Mouse (Mus musculus) hindbrain, embryonic 16.5 days (tissue): ENCODE results near the gene Rpn1. TPM values are rescaled to one million over a fixed set of nuclear protein-coding genes. Genes with fewer than 3 reads are reported as not detected.
"Not testable (repeated sequence)": the region's sequence is repeated elsewhere in the genome, so short reads cannot be mapped to it uniquely, and the experiment has no call there.

Experiments
- ATAC-seq: fragments of 200-750 bp; cut with Nextera tagmentation; 2 replicates; pipeline ENCODE4 v1.8.0; 2017; ENCODE audit warnings: moderate TSS enrichment, moderate library complexity
- H3K27ac ChIP-seq: fragments of 300-500 bp; sonication (generic); 2 replicates; pipeline ENCODE4 v1.5.1; 2014; ENCODE audit warnings: low read depth, mild to moderate bottlenecking, control low read depth, low read length, moderate library complexity
- H3K27me3 ChIP-seq: fragments of 300-500 bp; sonication (generic); replicated peaks from 2 replicates; pipeline ENCODE4 v1.6.1; 2014; ENCODE audit warnings: low read length; ENCODE audit not compliant: control insufficient read depth, insufficient read depth
- H3K36me3 ChIP-seq: fragments of 300-500 bp; sonication (generic); 2 replicates; pipeline ENCODE4 v1.6.1; 2014; ENCODE audit warnings: mild to moderate bottlenecking, low read length, moderate library complexity, mixed read lengths; ENCODE audit not compliant: control insufficient read depth, insufficient read depth
- H3K4me1 ChIP-seq: fragments of 300-500 bp; sonication (generic); 2 replicates; pipeline ENCODE4 v1.6.1; 2014; ENCODE audit warnings: low read depth, low read length; ENCODE audit not compliant: control insufficient read depth, insufficient read depth
- H3K4me2 ChIP-seq: fragments of 300-500 bp; sonication (generic); 2 replicates; pipeline ENCODE4 v1.6.1; 2014; ENCODE audit warnings: mild to moderate bottlenecking, low read length, control low read depth, moderate library complexity
- H3K4me3 ChIP-seq: fragments of 300-500 bp; sonication (generic); 2 replicates; pipeline ENCODE4 v1.5.1; 2014; ENCODE audit warnings: mild to moderate bottlenecking, low read length, control low read depth, moderate library complexity
- H3K9ac ChIP-seq: fragments of 300-500 bp; sonication (generic); 2 replicates; pipeline ENCODE4 v1.6.1; 2014; ENCODE audit warnings: low read depth, mild to moderate bottlenecking, control low read depth, low read length, moderate library complexity
- H3K9me3 ChIP-seq: fragments of 300-500 bp; sonication (generic); 2 replicates; pipeline ENCODE4 v1.6.1; 2014; ENCODE audit warnings: mild to moderate bottlenecking, low read length, moderate library complexity; ENCODE audit not compliant: control insufficient read depth
- WGBS: fragments of 180-500 bp; shearing (Covaris S2); extraction: QIAGEN DNeasy Blood & Tissue Kit; methylation state at CpG from one replicate; pipeline ENCODE4 v1.1.7; 2014; 5-methylcytosine and 5-hydroxymethylcytosine counted together
- polyA plus RNA-seq: library from polyadenylated mRNA; unstranded; fragments of >200 nt; fragmentation: Nextera tagmentation; extraction: Ambion mirVana; gene quantifications from 2 replicates; pipeline ENCODE4 v1.2.1, GENCODE M21; 2015

Rpn1 gene
- polyA plus RNA-seq, 1 experiment from 2014 or later, result 325 TPM

DNA sequence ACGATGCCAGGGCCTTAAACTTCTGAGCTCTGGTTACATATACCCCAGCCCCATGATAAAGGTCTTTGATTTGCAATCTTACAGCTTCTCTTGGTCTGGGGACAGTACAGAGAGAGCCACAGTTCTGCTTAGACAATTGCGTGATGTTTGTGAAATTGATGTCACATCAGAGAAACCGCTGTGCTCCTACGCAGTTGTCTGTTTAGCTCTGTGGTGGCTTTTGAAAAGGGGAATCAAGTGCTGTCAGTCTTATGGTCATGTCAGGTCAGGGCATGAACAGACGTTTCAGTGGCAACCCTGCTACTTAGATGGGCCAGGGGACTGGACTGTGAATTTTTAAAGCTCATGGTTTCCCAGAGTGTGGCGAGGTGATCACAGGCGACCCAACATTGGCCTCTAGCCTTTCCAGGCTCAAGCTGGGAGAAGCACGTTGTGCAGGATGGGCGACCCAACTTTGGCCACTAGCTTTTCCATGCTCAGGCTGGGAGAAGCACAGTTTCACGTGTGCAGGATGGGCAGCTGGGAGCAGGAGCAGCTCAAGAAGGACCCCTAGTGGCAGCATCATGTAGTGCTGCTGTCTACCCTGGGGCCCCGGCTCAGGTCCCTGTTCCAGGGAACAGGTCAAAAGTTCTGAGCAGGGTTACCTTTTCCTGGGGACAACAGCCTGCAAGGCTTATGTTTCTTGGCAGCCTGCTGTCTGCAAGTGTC, 39.0 kb downstream of the Rpn1 start:
- no peak overlapping the region for H3K9ac ChIP-seq
- no peaks in the 10 kb centered on the region for H3K9me3 ChIP-seq
- peaks cover 4% of the 10 kb centered on the region; the same call in 1 of the 2 replicates for H3K4me1 ChIP-seq
- no peaks in the 10 kb centered on the region for H3K36me3 ChIP-seq
- no peak overlapping the region for H3K27ac ChIP-seq
- 40% methylated on average over 11 of the region's 11 CpGs for WGBS
- H3K27me3 ChIP-seq, result no peaks in the 10 kb centered on the region
- no peak overlapping the region for H3K4me3 ChIP-seq
- no peak; the same call in 1 of the 2 replicates for ATAC-seq
- H3K4me2 ChIP-seq, result peak overlapping the region; percentile 46

DNA sequence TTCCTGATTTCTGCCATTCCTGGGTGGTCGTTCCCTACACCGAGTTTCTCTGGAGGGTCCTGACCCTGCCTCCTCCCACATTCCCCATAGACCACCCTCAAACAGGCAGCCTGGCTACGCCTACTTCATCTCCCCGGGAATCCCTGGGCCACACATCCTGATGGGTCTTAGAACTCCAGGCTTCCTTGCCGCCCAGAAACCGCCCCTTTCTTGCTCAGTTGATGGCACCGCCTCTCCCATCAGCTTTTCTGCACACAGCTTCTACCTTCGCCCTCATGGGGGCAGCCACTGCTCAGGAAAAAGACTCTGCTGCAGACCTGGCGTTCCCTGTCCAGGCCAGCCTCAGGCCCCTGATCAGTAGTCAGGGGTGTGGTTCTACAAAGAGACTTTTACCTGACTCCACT, 39.6 kb downstream of the Rpn1 start:
- WGBS, result 3% methylated on average over 9 of the region's 9 CpGs
- H3K4me3 ChIP-seq, result no peak overlapping the region
- H3K9ac ChIP-seq, result peak overlapping the region; percentile 29; the same call in 1 of the 2 replicates

DNA sequence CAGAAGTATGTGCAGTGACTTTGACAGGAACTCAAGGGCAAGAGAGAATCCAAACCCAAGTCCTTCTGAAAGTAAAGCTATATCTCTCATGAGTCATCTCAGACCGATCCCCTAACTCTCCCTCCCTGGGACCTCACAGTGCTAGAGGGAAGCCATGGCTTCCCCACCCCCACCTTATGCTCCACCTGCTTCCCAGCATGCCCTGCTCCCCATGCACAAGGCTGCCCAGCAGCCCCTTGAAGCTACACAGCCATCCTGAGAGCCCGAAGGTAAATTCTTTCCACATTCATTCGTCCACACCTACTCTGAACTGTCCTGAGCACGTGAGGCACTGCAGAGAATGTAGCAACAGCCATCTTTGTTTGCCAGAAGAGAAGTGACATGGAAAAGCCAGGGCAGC, 40.3 kb downstream of the Rpn1 start:
- no peak overlapping the region for H3K4me2 ChIP-seq
- H3K27me3 ChIP-seq, result no peaks in the 10 kb centered on the region
- peaks cover 4% of the 10 kb centered on the region; the same call in 1 of the 2 replicates for H3K4me1 ChIP-seq
- 85% methylated on average over 4 of the region's 4 CpGs for WGBS
- H3K27ac ChIP-seq, result no peak overlapping the region
- no peak overlapping the region for H3K9ac ChIP-seq
- ATAC-seq, result no peak
- no peaks in the 10 kb centered on the region for H3K36me3 ChIP-seq
- H3K4me3 ChIP-seq, result no peak overlapping the region
- no peaks in the 10 kb centered on the region for H3K9me3 ChIP-seq

More for the DNA sequence above, 39.6 kb downstream of the Rpn1 start:
- ATAC-seq, result peak; percentile 87
- Histone ChIP-seq H3K4me2 (peak overlapping the region; percentile 46), H3K36me3 (no peaks in the 10 kb centered on the region), H3K9me3 (no peaks in the 10 kb centered on the region), H3K27ac (no peak overlapping the region), H3K27me3 (no peaks in the 10 kb centered on the region), H3K4me1 (peaks cover 4% of the 10 kb centered on the region; the same call in 1 of the 2 replicates)

DNA sequence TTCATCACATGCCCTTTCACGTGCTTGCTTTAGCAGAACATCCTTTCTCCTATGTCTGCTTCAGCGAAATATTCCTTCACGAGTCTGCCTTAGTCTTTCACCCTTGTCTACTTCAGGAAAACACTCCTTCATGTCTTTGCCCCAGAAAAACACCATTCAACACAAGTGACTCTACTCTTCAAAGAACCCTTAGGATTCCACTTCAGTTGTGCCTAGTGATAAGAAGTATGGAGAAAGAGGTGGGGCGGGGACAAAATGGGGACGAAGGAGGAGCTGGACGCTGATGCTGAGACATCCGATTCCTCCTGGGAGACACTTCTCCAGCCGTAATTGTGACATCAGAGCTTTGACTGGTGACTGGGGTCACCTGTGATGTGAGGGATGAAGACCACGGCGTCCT, 41.5 kb downstream of the Rpn1 start:
- not testable (repeated sequence) for H3K9me3 ChIP-seq, H3K4me2 ChIP-seq, ATAC-seq, H3K4me3 ChIP-seq, H3K27me3 ChIP-seq, H3K36me3 ChIP-seq, H3K9ac ChIP-seq, H3K27ac ChIP-seq, H3K4me1 ChIP-seq
- WGBS, result 88% methylated on average over 10 of the region's 10 CpGs

DNA sequence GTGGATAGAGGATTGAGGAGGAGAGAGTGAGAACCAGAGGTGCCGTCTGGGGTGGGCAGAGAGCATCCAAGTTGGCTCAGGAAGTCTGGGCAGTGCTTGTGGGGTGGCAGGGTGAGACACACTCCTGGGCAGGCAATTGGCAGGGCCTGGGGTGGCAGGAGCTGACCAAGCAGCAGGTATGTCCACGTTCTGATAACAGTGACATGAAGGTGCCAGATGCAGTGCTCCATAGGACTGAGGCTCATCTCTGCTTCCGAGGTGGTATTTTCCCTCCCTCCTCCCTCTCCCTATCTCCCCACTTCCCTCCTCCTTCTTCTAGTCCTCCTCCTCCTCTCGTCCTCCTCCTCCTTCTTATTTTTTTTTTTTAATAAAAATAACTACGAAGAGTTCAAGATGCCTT, 47.2 kb downstream of the Rpn1 start:
- 16% methylated on average over 5 of the region's 5 CpGs for WGBS
- Histone ChIP-seq H3K9me3 (no peaks in the 10 kb centered on the region), H3K4me2 (peak overlapping the region; percentile 41), H3K4me1 (peaks cover 9% of the 10 kb centered on the region; the same call in 1 of the 2 replicates), H3K4me3 (no peak overlapping the region), H3K27ac (no peak overlapping the region), H3K9ac (no peak overlapping the region), H3K36me3 (no peaks in the 10 kb centered on the region), H3K27me3 (no peaks in the 10 kb centered on the region)
- ATAC-seq, result no peak

DNA sequence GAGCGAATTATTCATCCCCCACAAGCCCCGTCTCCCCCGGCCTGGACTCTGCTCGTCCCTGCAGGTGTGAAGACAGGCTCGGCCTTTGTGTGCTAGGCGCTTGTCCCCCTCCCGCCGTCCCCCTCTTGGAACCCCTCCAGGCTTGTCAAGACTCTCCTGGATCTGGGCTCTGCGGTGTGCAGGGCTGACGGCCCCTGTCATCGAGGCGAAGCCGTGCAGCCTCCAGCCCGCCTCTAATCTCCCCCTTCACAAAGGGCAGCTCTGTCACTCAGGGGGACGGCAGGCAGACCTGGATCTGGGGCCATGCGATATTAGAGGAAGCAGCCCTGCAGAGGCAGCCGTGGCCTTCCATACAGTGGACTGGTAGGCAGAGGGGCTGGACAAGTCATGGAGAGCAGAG, 47.8 kb downstream of the Rpn1 start:
- Histone ChIP-seq H3K9ac (peak overlapping the region; percentile 36; the same call in 1 of the 2 replicates), H3K27ac (peak overlapping the region; percentile 26; the same call in 1 of the 2 replicates), H3K27me3 (no peaks in the 10 kb centered on the region), H3K4me2 (peak overlapping the region; percentile 41), H3K9me3 (no peaks in the 10 kb centered on the region), H3K4me3 (no peak overlapping the region), H3K36me3 (no peaks in the 10 kb centered on the region), H3K4me1 (peaks cover 9% of the 10 kb centered on the region; the same call in 1 of the 2 replicates)
- 7% methylated on average over 17 of the region's 17 CpGs for WGBS
- peak; percentile 76 for ATAC-seq

DNA sequence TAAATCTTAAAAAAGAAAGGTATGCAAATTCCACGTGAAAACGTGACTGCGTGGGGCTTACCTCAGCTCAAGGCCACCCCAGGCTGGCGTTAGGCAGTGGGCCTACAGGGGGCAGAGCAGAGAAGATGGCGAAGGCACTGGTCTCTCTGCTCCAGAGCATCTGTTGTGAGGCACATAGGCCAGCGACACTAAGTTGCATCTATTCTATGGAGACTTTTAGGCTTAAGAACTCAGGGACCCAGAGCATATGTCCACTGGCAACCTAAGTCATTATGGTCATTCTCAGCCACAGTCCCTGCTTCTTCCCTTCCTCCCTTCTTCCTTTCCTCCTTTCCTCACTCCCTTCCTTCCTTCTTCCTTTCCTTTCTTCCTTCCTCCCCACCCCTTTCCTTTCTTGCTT, 48.8 kb downstream of the Rpn1 start:
- no peaks in the 10 kb centered on the region for H3K9me3 ChIP-seq
- ATAC-seq, result no peak
- 81% methylated on average over 6 of the region's 6 CpGs for WGBS
- H3K9ac ChIP-seq, result no peak overlapping the region
- no peak overlapping the region for H3K4me2 ChIP-seq
- no peak overlapping the region for H3K4me3 ChIP-seq
- H3K27ac ChIP-seq, result no peak overlapping the region
- H3K4me1 ChIP-seq, result peaks cover 9% of the 10 kb centered on the region; the same call in 1 of the 2 replicates
- no peaks in the 10 kb centered on the region for H3K36me3 ChIP-seq
- H3K27me3 ChIP-seq, result no peaks in the 10 kb centered on the region

DNA sequence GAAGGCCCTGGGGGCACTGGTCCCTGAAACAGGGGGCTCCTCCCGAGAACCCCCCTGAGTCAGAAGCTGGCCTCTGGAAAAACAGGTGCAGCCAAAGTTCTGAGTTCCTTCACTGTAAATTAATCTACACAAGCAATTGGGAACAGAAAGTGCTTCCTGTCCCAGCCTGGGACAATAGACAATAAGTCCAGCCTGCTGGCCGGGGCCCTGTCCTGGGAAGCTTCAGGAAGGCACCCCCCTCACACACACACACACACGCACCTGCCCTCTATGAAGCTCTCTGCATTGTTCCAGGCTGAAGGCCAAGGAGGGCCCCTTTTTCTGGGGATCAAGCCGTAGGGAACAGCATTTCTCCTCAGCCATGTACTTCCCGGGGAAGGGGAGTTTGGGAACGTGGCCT, 49.6 kb downstream of the Rpn1 start:
- H3K9ac ChIP-seq, result no peak overlapping the region
- no peaks in the 10 kb centered on the region for H3K36me3 ChIP-seq
- ATAC-seq, result no peak
- H3K4me2 ChIP-seq, result no peak overlapping the region
- 63% methylated on average over 6 of the region's 6 CpGs for WGBS
- H3K4me1 ChIP-seq, result peaks cover 9% of the 10 kb centered on the region; the same call in 1 of the 2 replicates
- H3K9me3 ChIP-seq, result no peaks in the 10 kb centered on the region
- no peaks in the 10 kb centered on the region for H3K27me3 ChIP-seq
- H3K4me3 ChIP-seq, result no peak overlapping the region
- H3K27ac ChIP-seq, result no peak overlapping the region

DNA sequence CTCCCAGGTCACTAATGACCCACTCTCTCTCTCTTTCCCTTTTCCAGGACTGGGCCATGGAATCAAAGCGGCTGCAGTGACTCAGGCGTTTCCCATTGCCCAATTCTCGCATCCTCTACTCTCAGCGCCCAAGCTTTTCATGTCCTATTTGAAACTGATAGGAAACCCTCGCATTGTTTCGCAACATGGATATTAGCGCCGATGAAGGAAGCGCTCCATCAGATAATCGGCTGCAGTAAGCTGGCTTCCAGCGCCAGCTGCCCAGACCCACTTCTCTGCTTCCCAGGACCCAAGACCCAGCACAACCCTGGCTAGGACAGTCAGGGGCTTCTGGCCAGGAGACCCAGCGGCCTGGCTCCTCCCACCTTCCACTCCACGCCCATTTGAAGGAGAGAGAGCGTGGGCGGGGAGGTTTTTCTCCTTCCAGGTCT, 51.9 kb downstream of the Rpn1 start:
- Histone ChIP-seq H3K4me3 (peak overlapping the region; percentile 20; the same call in 1 of the 2 replicates), H3K9me3 (no peaks in the 10 kb centered on the region), H3K4me2 (peak overlapping the region; percentile 40), H3K27me3 (no peaks in the 10 kb centered on the region), H3K27ac (no peak overlapping the region; the same call in 1 of the 2 replicates), H3K4me1 (peaks cover 9% of the 10 kb centered on the region; the same call in 1 of the 2 replicates), H3K36me3 (no peaks in the 10 kb centered on the region), H3K9ac (0 out of 2 replicates have a peak overlapping the region, but pooled peaks have one; percentile 11)
- WGBS, result 29% methylated on average over 15 of the region's 15 CpGs
- peak; percentile 48; the same call in 1 of the 2 replicates for ATAC-seq
